Mouse (Mus musculus) intestine, embryonic 14.5 days (tissue): Measurements from ENCODE around the gene Tha1. TPM values are rescaled to one million over a fixed set of nuclear protein-coding genes. Genes with fewer than 3 reads are reported as not detected.

Experiments used
- ATAC-seq: fragments of 200-750 bp; cut with Nextera tagmentation; replicated peaks from 2 replicates; pipeline ENCODE4 v1.8.0; 2017; ENCODE audit warnings: low read depth, moderate number of reproducible peaks, moderate TSS enrichment, moderate library complexity; ENCODE audit not compliant: low FRiP score, low TSS enrichment
- DNase-seq: peaks from one replicate; pipeline ENCODE4 v3.0.0-alpha.2; 2018; ENCODE audit warnings: low spot score
- H3K27ac ChIP-seq: fragments of 300-500 bp; sonication (generic); 2 replicates; pipeline ENCODE4 v1.5.1; 2014; ENCODE audit warnings: low read depth, mild to moderate bottlenecking, control low read depth
- H3K27me3 ChIP-seq: fragments of 300-500 bp; sonication (generic); replicated peaks from 2 replicates; pipeline ENCODE4 v1.6.1; 2014; ENCODE audit warnings: low read length, control low read depth; ENCODE audit not compliant: control insufficient read depth, insufficient read depth
- H3K36me3 ChIP-seq: fragments of 300-500 bp; sonication (generic); 2 replicates; pipeline ENCODE4 v1.6.1; 2014; ENCODE audit warnings: low read length, control low read depth; ENCODE audit not compliant: control insufficient read depth, insufficient read depth
- H3K4me1 ChIP-seq: fragments of 300-500 bp; sonication (generic); replicated peaks from 2 replicates; pipeline ENCODE4 v1.6.1; 2014; ENCODE audit warnings: low read length, control low read depth, mixed read lengths; ENCODE audit not compliant: control insufficient read depth, insufficient read depth
- H3K4me2 ChIP-seq: fragments of 300-500 bp; sonication (generic); 2 replicates; pipeline ENCODE4 v1.6.1; 2014; ENCODE audit warnings: low read length
- H3K4me3 ChIP-seq: fragments of 300-500 bp; sonication (generic); 2 replicates; pipeline ENCODE4 v1.5.1; 2014; ENCODE audit warnings: low read depth, low read length, control low read depth, mixed read lengths
- H3K9ac ChIP-seq: fragments of 300-500 bp; sonication (generic); 2 replicates; pipeline ENCODE4 v1.6.1; 2014; ENCODE audit warnings: mild to moderate bottlenecking, low read length
- H3K9me3 ChIP-seq: fragments of 300-500 bp; sonication (generic); 2 replicates; pipeline ENCODE4 v1.6.1; 2016; ENCODE audit warnings: low read length, control low read depth; ENCODE audit not compliant: control insufficient read depth
- WGBS: fragments of 180-500 bp; shearing (Covaris S2); extraction: QIAGEN DNeasy Blood & Tissue Kit; methylation state at CpG from one replicate; pipeline ENCODE4 v1.1.7; 2014; 5-methylcytosine and 5-hydroxymethylcytosine counted together
- polyA plus RNA-seq: library from polyadenylated mRNA; unstranded; fragments of >200 nt; fragmentation: Nextera tagmentation; extraction: Ambion mirVana; gene quantifications from 2 replicates; pipeline ENCODE4 v1.2.1, GENCODE M21; 2014

Tha1 gene
- polyA plus RNA-seq, 1 experiment from 2014 or later, result 5.1 TPM

DNA sequence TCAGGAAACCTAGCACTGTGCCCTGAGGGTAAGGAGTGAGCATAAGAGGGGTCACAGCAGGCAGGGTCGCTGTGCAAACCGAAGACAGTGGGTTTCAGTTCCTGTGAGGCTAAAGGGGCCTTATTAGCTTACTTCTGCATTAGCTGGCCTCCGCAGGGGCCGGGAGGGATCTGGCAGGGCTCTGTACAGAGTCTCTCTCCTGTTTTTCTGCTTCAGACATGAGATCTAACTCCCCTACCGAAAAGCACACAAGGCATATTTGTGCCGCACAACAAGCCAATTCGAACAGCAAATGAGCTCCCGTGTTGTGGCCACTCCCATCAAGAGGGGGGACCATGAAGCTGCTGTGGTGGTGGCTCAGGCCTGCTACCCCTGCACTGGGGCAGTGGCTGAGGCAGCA is 5.6 kb upstream of the Tha1 start:
- no peak for ATAC-seq
- H3K4me1 ChIP-seq, result peaks cover 29% of the 10 kb centered on the region
- H3K9ac ChIP-seq, result no peak overlapping the region
- H3K36me3 ChIP-seq, result no peaks in the 10 kb centered on the region
- H3K4me2 ChIP-seq, result 0 out of 2 replicates have a peak overlapping the region, but pooled peaks have one; percentile 14
- H3K27me3 ChIP-seq, result no peaks in the 10 kb centered on the region
- no peak for DNase-seq
- no peak overlapping the region for H3K4me3 ChIP-seq
- H3K9me3 ChIP-seq, result no peaks in the 10 kb centered on the region
- WGBS, result 36% methylated on average over 8 of the region's 8 CpGs
- H3K27ac ChIP-seq, result peak overlapping the region; percentile 33; the same call in 1 of the 2 replicates

DNA sequence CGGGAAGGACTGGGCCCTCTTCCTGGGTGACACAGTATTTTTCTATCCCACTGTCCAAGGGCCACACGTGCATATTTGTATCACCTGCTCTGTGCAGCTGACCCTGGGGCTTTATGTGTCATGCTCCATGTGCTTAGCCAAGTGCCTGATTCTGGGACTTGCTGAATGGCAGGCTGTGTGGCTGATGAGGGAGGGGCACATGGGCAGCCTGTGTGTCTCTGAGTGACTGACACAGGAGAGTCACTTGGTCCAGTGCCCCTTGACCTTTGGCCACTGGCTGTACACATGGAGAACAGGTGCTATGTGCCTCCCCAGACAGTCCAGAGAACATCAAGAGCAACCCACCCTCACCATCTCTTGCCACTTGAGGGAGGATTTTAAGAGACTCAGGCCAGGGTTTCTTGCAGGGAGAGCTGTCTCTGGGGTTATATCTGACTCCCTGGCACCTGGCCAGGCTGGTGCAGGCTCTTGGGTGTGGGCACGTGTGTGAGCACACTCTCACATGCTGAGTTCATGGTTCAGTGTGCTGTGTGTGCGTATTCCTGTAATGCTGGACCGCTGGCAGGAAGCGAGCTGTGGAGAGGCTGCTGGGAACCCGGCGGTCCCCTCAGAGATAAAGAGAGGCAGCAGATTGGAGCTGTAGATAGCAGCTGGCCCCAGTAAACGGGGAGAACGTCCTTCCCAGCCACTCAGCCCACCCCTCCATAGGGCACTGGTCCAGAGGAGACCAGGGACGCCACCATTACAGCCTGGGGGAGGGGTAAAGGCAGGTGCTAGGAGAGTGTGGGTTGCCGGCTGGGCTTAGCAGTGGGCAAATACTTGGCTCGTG is 4.8 kb upstream of the Tha1 start:
- no peaks in the 10 kb centered on the region for H3K9me3 ChIP-seq
- no peak overlapping the region for H3K4me3 ChIP-seq
- 32% methylated on average over 12 of the region's 13 CpGs for WGBS
- DNase-seq (no peak), ATAC-seq (no peak)
- H3K36me3 ChIP-seq, result no peaks in the 10 kb centered on the region
- peak overlapping the region; percentile 33; the same call in 1 of the 2 replicates for H3K27ac ChIP-seq
- H3K27me3 ChIP-seq, result no peaks in the 10 kb centered on the region
- H3K9ac ChIP-seq, result 0 out of 2 replicates have a peak overlapping the region, but pooled peaks have one; percentile 6
- H3K4me2 ChIP-seq, result peak overlapping the region; percentile 14; the same call in 1 of the 2 replicates
- peaks cover 29% of the 10 kb centered on the region for H3K4me1 ChIP-seq

DNA sequence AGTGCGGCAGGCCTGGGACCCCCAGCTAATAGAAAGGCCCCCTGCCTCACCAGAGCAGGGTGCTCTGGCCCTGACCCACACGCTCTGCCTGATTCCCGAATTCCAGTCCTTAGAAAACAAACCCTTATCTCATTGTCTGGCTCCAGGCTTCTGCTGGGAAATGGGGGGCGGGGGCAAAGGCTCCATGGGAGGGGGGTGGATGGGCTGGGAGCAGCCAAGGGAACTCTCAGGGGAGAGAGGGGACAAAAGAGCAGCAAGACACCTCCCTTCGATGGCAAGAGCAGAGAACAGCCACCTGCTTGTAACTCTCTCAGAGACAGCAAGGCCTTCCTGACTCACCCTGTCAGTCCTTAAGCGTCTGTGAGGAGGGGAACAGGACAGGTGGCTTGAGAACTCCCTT is 2.4 kb upstream of the Tha1 start:
- Histone ChIP-seq H3K27ac (no peak overlapping the region), H3K27me3 (no peaks in the 10 kb centered on the region), H3K36me3 (no peaks in the 10 kb centered on the region), H3K4me2 (no peak overlapping the region), H3K4me3 (no peak overlapping the region), H3K9me3 (no peaks in the 10 kb centered on the region), H3K9ac (no peak overlapping the region), H3K4me1 (peaks cover 13% of the 10 kb centered on the region)
- DNase-seq (no peak), ATAC-seq (no peak)
- WGBS, result 29% methylated on average over 6 of the region's 6 CpGs

DNA sequence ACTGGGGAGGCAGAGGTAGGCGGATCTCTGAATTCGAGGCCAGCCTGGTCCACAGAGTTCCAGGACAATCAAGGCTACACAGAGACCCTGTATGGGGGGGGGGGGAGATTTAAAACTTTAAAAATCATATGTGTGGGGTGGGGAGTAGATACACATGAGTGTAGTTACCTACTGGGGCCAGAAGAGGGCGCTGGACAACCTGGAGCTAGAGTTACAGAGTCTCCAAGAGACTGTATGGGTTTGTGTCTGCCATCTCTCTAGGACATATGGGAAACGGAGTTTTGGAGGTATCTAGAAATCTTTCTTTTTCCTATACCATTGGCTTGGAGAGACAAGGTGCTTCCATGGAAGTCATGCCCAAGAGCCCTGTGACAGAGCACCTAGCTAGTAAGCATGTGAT is 1.1 kb upstream of the Tha1 start:
- Histone ChIP-seq H3K9me3 (no peaks in the 10 kb centered on the region), H3K4me1 (peaks cover 16% of the 10 kb centered on the region), H3K27ac (no peak overlapping the region), H3K27me3 (no peaks in the 10 kb centered on the region), H3K4me2 (no peak overlapping the region), H3K4me3 (no peak overlapping the region), H3K9ac (no peak overlapping the region), H3K36me3 (no peaks in the 10 kb centered on the region)
- DNase-seq, result no peak
- WGBS, result 59% methylated on average over 4 of the region's 4 CpGs
- no peak for ATAC-seq

DNA sequence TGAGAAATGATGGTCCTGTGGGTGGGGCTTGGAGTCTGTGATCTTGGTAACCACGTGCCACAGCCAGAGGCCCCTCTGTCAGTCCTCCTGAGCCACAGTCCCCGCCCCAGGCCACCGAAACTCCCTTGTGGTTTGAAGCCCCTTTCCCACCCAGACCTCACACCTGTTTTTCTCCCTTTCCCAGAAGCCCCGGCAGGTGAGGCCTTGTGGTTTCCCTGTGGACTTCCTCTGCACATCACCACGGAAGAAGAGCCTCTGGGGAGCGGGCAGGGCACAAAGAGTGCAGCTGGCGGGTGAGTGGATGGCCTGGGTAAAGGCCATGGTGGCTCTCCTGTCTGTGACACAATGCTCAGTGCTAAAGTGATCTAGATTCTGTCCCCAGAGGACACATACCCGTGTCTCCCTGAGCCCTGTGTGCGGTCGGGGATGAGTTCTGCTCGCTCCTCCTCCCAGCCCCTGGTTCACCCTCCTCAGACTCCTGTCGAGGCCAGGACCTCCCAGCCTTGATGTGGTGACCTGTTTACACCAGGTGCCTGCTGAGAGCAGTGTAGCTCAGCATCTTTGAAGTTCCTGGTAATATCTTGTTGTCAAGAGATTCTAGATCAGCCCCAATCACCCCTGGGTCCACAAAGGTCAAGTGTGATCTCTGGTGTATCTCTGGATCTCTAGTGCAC is 1.2 kb downstream of the Tha1 start:
- Histone ChIP-seq H3K4me3 (no peak overlapping the region; the same call in 1 of the 2 replicates), H3K9ac (no peak overlapping the region), H3K27ac (no peak overlapping the region), H3K4me2 (peak overlapping the region; percentile 98), H3K9me3 (no peaks in the 10 kb centered on the region), H3K4me1 (peaks cover 3% of the 10 kb centered on the region; the same call in 1 of the 2 replicates), H3K27me3 (no peaks in the 10 kb centered on the region), H3K36me3 (no peaks in the 10 kb centered on the region)
- ATAC-seq (no peak), DNase-seq (no peak)
- WGBS, result 59% methylated on average over 12 of the region's 12 CpGs

DNA sequence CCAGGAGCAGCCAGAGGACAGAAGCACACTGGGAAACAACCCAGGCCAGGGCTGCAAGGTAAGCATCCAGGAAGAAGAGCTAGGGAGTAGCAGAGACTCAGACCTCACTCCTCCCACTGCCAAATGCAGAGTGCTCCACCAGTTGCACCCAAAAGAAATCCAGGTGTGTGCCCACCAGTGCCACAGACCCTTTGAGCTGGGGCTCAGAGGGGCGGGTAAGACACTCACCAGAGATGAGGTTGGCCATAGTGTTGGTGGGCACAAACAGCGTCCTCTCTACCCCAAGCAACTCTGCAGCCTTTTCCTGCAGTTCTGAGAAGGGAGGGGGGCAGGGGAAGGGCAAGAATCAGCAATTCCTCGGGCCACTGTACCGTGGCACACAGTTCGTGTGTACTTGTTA is 1.9 kb downstream of the Tha1 start:
- Histone ChIP-seq H3K27ac (no peak overlapping the region), H3K4me3 (no peak overlapping the region), H3K4me1 (peaks cover 3% of the 10 kb centered on the region; the same call in 1 of the 2 replicates), H3K9ac (no peak overlapping the region), H3K36me3 (no peaks in the 10 kb centered on the region), H3K9me3 (no peaks in the 10 kb centered on the region), H3K27me3 (no peaks in the 10 kb centered on the region), H3K4me2 (no peak overlapping the region)
- ATAC-seq, result no peak
- no peak for DNase-seq
- WGBS, result 63% methylated on average over 5 of the region's 5 CpGs

DNA sequence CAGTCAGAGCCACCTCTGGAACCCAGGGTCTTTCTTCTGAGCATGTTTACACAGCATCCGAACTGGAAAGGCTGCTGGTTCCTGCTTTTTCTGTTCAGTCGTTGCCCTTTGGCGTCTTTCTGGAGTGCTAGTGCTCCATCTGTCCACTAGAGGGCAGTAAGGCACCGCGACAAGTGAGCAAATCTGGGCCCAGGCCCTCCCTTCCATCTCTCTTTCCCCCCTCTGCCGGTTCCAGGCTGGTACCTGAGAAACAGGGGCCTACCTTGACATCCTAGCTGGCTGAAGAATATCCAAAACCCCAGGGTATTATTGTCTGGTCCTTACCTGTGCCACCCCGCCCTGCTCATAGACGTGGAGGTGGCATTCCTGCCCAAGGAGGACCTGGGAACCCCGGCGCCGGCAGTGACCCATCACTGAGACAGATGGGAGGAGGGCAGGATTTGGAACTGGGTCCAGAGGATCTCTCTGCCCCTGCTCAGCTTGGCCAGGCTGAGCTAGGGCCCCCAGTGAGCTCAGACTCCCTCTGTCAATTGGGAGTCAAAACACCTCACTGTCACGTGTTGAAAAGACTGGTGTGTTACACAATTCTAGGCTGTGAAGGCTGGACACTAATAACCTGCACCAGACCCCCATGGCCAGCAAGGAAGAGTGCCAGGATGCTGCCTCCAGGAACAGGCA is 2.5 kb downstream of the Tha1 start:
- WGBS, result 39% methylated on average over 12 of the region's 12 CpGs
- ATAC-seq, result no peak
- Histone ChIP-seq H3K27me3 (no peaks in the 10 kb centered on the region), H3K4me2 (no peak overlapping the region), H3K27ac (no peak overlapping the region), H3K4me1 (peaks cover 3% of the 10 kb centered on the region; the same call in 1 of the 2 replicates), H3K36me3 (no peaks in the 10 kb centered on the region), H3K4me3 (no peak overlapping the region), H3K9me3 (no peaks in the 10 kb centered on the region), H3K9ac (no peak overlapping the region)
- DNase-seq, result peak; percentile 84

DNA sequence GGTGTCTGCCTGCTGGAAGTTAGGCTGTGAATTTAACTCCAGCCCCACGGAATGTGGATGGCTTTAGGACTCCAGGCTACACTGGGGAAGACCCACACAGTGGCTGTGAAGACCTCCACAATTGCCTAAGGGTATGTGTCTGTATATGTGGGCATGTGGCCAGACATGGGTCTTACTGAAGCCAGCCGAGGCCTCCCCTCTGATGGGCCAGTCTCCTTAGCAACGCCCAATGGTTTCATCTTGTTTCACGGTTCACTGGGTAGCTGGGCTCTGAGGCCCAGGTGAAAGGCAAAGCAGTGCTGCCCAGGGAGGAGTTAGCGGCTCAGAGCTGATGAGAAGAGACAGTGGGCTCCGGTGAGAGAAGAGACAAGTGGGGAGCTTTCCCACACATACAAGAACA is 7.3 kb downstream of the Tha1 start:
- Histone ChIP-seq H3K27ac (no peak overlapping the region), H3K27me3 (peaks cover 8% of the 10 kb centered on the region), H3K9ac (no peak overlapping the region), H3K4me3 (no peak overlapping the region), H3K4me1 (0 out of 2 replicates have a peak, but pooled peaks cover 3% of the 10 kb centered on the region), H3K4me2 (no peak overlapping the region), H3K9me3 (no peaks in the 10 kb centered on the region), H3K36me3 (no peaks in the 10 kb centered on the region)
- 45% methylated on average over 6 of the region's 6 CpGs for WGBS
- DNase-seq (no peak), ATAC-seq (no peak)
